Mouse (Mus musculus) ovary, adult 2 months (tissue): Measurements from ENCODE around the gene Zfp592. TPM values are rescaled to one million over a fixed set of nuclear protein-coding genes. Genes with fewer than 3 reads are reported as not detected.

Source experiments
- polyA plus RNA-seq: library from polyadenylated mRNA; depleted of rRNA; stranded (reverse); fragments of >200 nt; gene quantifications from 2 replicates; pipeline ENCODE4 v1.2.3, GENCODE M21; 2012; rRNA removed

The Zfp592 gene
- 20.3 and 27.9 TPM in 2 replicates for polyA plus RNA-seq

GRCm38 (mm10) chr7:80992980-80993833 is at the start of gene Zfp592:
TSS of gene Zfp592 (plus strand) at chr7:80993681.

GRCm38 (mm10) chr7:80947445-80948350 is 45.8 kb upstream of the Zfp592 start, which contains the start of gene Sec11a:
TSS of gene Sec11a (minus strand) at chr7:80947780.

DNA sequence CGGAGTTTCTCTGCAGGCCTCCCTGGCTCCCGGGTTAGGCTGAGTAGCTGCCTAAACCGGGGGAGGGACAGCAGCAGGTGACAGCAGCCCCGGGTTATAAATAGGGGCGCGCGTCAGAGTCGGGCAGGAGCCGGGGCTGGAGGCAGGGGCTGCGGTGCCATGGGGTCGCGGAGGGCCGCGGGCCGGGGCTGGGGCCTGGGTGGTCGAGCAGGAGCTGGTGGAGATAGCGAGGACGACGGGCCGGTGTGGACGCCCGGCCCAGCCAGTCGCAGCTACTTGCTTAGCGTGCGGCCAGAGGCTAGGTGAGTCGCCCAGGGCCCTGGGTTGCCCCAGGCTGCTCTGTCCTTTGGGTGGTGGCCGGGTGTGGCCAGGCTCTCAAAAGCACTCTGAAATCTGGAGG is 64.0 kb downstream of the Zfp592 start, which contains the start of gene Alpk3:
Gene Alpk3 (plus strand): TSS at position 130 of the 400 bp plus-strand sequence.

Other genes starting within 250 kb of the Zfp592 start
- gene Iqgap1, start 167.7 kb upstream of the Zfp592 start, polyA plus RNA-seq: 37.6 and 38.3 TPM in 2 replicates
- gene Zscan2, start 132.8 kb upstream of the Zfp592 start, polyA plus RNA-seq: 12.0 and 12.9 TPM in 2 replicates
- 25.9 and 33.4 TPM in 2 replicates for gene Wdr73, start 92.4 kb upstream of the Zfp592 start, polyA plus RNA-seq
- 8.6 and 11.5 TPM in 2 replicates for gene Nmb, start 88.6 kb upstream of the Zfp592 start, polyA plus RNA-seq
- 51.6 and 65.4 TPM in 2 replicates for gene Sec11a, start 45.9 kb upstream of the Zfp592 start, polyA plus RNA-seq
- gene Alpk3, start 63.9 kb downstream of the Zfp592 start, polyA plus RNA-seq: 1.6 and 1.9 TPM in 2 replicates
- gene Slc28a1, start 121.1 kb downstream of the Zfp592 start, polyA plus RNA-seq: 1.0 and 1.5 TPM in 2 replicates
- 21.3 and 23.5 TPM in 2 replicates for gene Pde8a, start 219.9 kb downstream of the Zfp592 start, polyA plus RNA-seq